Mouse (Mus musculus): ENCODE measurements at regions not wholly inside any gene's neighbourhood (a gene's known extent, or its start where the extent isn't known, plus 50 kb on each side); places are given as distances from the start of the nearest gene placed in this dataset.

GRCm38 (mm10) chr13:63951922-63952734, 136.9 kb downstream of the Hsd17b3 start:
- in situ Hi-C loops (cut with MboI; ENCODE audit: low pct_unique_long_range_greater_than_20kb in 1 of 2, low sequenced_read_pairs in 2 of 2, unreplicated experiment in 1 of 2) = no loop called here

GRCm38 (mm10) chr13:63951136-63951535, 136.1 kb downstream of the Ercc6l2 start:
- in situ Hi-C loops (cut with MboI; ENCODE audit: low pct_unique_long_range_greater_than_20kb in 1 of 2, low sequenced_read_pairs in 2 of 2, unreplicated experiment in 1 of 2) = no loop called here
